Mouse (Mus musculus) bone marrow macrophage, adult 2 months (primary cell): ENCODE data around the gene Slit3.

Experiments used
- CTCF ChIP-seq: IDR thresholded peaks from 2 replicates; pipeline ENCODE4 v1.5.1; 2012; ENCODE audit warnings: low read depth, mild to moderate bottlenecking, low read length, moderate library complexity
- POLR2A ChIP-seq: IDR thresholded peaks from 2 replicates; pipeline ENCODE4 v1.6.1; 2012; ENCODE audit warnings: mild to moderate bottlenecking, low read depth, low read length, borderline replicate concordance

DNA sequence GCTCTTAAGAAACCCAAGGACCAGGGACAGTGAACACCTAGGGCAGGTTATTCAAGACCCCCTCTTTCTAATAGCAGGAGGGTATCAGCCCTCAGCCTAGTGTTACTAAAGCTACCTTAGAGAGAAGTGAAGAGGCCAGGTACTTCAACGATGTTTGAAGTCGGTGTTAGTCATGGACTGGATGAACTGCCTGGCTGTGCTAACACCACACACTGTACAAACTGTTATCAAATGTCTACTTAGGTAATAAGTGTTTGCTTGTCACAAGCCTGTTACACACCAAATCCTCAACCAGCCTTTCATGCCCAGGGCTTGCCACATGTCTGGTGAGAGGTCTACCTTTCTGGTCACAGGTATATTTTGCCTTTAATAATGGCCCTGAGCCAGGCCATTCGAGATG is 153.0 kb downstream of the Slit3 start:
- no peak for TF ChIP-seq CTCF
- TF ChIP-seq POLR2A = no peak
